Mouse (Mus musculus) 416B (cell line): ENCODE data around the gene Ick.
"Not testable (repeated sequence)": the region's sequence is repeated elsewhere in the genome, so short reads cannot be mapped to it uniquely, and the experiment has no call there.

Source experiments
- DNase-seq: peaks from one replicate; pipeline ENCODE4 v3.0.0; 2011; ENCODE audit warnings: low read depth

Ick gene

GRCm38 (mm10) chr9:78148149-78148548 lies 39.2 kb downstream of the Ick start:
- DNase-seq = no peak

- peak; percentile 17 for DNase-seq
Observed at GRCm38 (mm10) chr9:78149770-78150169, 40.8 kb downstream of the Ick start.

- no peak for DNase-seq
Observed at GRCm38 (mm10) chr9:78154211-78154977, 45.4 kb downstream of the Ick start.

GRCm38 (mm10) chr9:78157221-78157620 lies 48.2 kb downstream of the Ick start:
- no peak for DNase-seq

- DNase-seq = no peak
Observed at GRCm38 (mm10) chr9:78163291-78163690, 54.3 kb downstream of the Ick start.

- no peak for DNase-seq
Observed at GRCm38 (mm10) chr9:78164741-78165140, 55.7 kb downstream of the Ick start.

- no peak for DNase-seq
Observed at GRCm38 (mm10) chr9:78165454-78165853, 56.5 kb downstream of the Ick start.

- peak; percentile 8 for DNase-seq
Observed at GRCm38 (mm10) chr9:78166694-78167452, 57.9 kb downstream of the Ick start.

GRCm38 (mm10) chr9:78167453-78167969 lies 58.5 kb downstream of the Ick start:
- no peak for DNase-seq

- DNase-seq = peak; percentile 52
Observed at GRCm38 (mm10) chr9:78168864-78169263, 59.9 kb downstream of the Ick start.

- DNase-seq = no peak
Observed at GRCm38 (mm10) chr9:78174016-78174415, 65.0 kb downstream of the Ick start.

GRCm38 (mm10) chr9:78174925-78175276 lies 65.9 kb downstream of the Ick start:
- DNase-seq = not testable (repeated sequence)

GRCm38 (mm10) chr9:78175277-78176200 lies 66.5 kb downstream of the Ick start:
- DNase-seq = peak; percentile 97

- peak; percentile 94 for DNase-seq
Observed at GRCm38 (mm10) chr9:78176201-78176727, 67.3 kb downstream of the Ick start.

GRCm38 (mm10) chr9:78176831-78177230 lies 67.8 kb downstream of the Ick start:
- DNase-seq = peak; percentile 79

- DNase-seq = no peak
Observed at GRCm38 (mm10) chr9:78178197-78178596, 69.2 kb downstream of the Ick start.

- no peak for DNase-seq
Observed at GRCm38 (mm10) chr9:78179071-78179470, 70.1 kb downstream of the Ick start.

- not testable (repeated sequence) for DNase-seq
Observed at GRCm38 (mm10) chr9:78182474-78182873, 73.5 kb downstream of the Ick start, which contains the start of gene Gsta4. Gsta4 (plus strand) TSS chr9:78182774.

- no peak for DNase-seq
Observed at GRCm38 (mm10) chr9:78185686-78186085, 76.7 kb downstream of the Ick start.

- DNase-seq = no peak
Observed at GRCm38 (mm10) chr9:78188910-78189309, 79.9 kb downstream of the Ick start.
